Mouse (Mus musculus) olfactory bulb, adult 2 months (tissue): ENCODE data around the gene Adi1.

Source experiments
- CTCF ChIP-seq: fragments of 200-500 bp; IDR thresholded peaks from 2 replicates; pipeline ENCODE4 v1.5.1; 2012; ENCODE audit warnings: low read depth, mild to moderate bottlenecking, low read length, moderate library complexity; ENCODE audit not compliant: insufficient read depth
- POLR2A ChIP-seq: fragments of 200-500 bp; IDR thresholded peaks from 2 replicates; pipeline ENCODE4 v1.6.1; 2012; ENCODE audit warnings: mild to moderate bottlenecking, low read depth, low read length, moderate library complexity; ENCODE audit not compliant: insufficient read depth

- TF ChIP-seq POLR2A (no peak), CTCF (no peak)
Measured at GRCm38 (mm10) chr12:28704381-28704780, 29.4 kb downstream of the Adi1 start.
